Mouse (Mus musculus) olfactory bulb, adult 2 months (tissue): Measurements from ENCODE around the gene Clec16a.

Experiments used
- CTCF ChIP-seq: fragments of 200-500 bp; IDR thresholded peaks from 2 replicates; pipeline ENCODE4 v1.5.1; 2012; ENCODE audit warnings: low read depth, mild to moderate bottlenecking, low read length, moderate library complexity; ENCODE audit not compliant: insufficient read depth
- POLR2A ChIP-seq: fragments of 200-500 bp; IDR thresholded peaks from 2 replicates; pipeline ENCODE4 v1.6.1; 2012; ENCODE audit warnings: mild to moderate bottlenecking, low read depth, low read length, moderate library complexity; ENCODE audit not compliant: insufficient read depth

- TF ChIP-seq CTCF: no peak
- TF ChIP-seq POLR2A: no peak
Observed at GRCm38 (mm10) chr16:10553858-10554257, 8.7 kb downstream of the Clec16a start.
